Mouse (Mus musculus): ENCODE data around the gene Tmub2. TPM values are rescaled to one million over a fixed set of nuclear protein-coding genes. Genes with fewer than 3 reads are reported as not detected.

The Tmub2 gene
- polyA plus RNA-seq, 1 experiment, result 472 TPM

DNA sequence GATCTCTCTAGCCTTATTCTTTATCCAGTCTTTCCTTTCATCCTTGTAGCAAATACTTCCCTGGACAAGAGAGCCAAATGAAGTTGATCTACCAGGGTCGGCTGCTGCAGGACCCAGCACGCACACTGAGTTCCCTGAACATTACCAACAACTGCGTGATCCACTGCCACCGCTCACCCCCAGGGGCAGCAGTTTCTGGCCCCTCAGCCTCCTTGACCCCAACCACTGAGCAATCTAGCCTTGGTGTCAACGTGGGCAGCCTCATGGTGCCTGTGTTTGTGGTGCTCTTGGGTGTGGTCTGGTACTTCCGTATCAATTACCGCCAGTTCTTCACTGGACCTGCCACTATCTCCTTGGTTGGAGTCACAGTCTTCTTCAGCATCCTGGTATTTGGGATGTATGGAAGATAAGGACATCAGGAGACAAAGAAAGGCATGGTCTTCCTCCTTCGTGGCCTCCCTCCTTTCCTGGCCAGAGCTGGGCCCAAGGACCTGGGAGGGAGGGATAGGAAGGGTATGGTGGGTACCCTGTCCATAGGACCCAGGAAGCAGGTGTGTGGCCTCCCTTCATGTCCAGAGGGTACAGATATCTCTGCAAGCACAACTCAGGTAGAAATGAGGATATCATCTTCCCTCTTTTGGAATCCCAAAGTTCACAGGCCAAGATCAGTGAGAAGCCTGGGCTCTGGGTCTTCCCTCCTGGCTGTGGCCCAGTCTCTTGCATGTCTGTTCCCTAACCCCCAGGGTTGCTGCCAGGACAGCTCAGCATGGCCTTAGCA, 3.5 kb downstream of the Tmub2 start:
- Histone ChIP-seq H3K4me3 (ENCODE audit: insufficient read depth, low read depth, low read length) (no peak overlapping the region), H3K27ac (ENCODE audit: insufficient read depth, low read depth, low read length) (no peak overlapping the region), H3K4me1 (ENCODE audit: control insufficient read depth, insufficient read depth, low read length) (no peaks in the 10 kb centered on the region)
- WGBS, result 83% methylated on average over 8 of the region's 8 CpGs
- TF ChIP-seq POLR2A (IDR thresholded peaks at IDR 0.05; ENCODE audit: insufficient read depth, low read depth, low read length), result no peak
- TF ChIP-seq CTCF (IDR thresholded peaks at IDR 0.05; ENCODE audit: insufficient read depth, low read depth, low read length), result no peak

DNA sequence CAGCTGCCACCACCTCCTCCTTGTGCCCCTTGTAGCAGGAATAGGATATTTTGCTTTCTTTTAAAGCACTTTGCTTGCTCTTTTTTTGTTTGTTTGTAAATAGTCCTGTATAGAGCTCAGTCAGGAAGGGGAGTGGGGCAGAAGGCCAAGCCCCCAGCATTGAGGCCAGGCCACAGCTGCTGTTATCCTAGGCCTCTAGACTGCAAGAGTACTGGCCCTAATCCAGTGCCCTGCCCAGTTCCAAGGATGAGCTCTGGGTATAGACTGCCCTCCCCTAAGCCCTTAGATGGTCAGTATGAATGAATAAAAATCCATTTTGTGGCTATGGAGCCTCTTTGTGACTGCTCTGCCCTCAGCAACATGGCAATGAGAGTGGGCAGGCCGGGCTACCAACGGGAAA, 4.2 kb downstream of the Tmub2 start:
- 74% methylated on average over 2 of the region's 2 CpGs for WGBS
- no peak overlapping the region for H3K4me3 ChIP-seq (ENCODE audit: insufficient read depth, low read depth, low read length)
- TF ChIP-seq POLR2A (IDR thresholded peaks at IDR 0.05; ENCODE audit: insufficient read depth, low read depth, low read length) (no peak), CTCF (IDR thresholded peaks at IDR 0.05; ENCODE audit: insufficient read depth, low read depth, low read length) (no peak)
- H3K4me1 ChIP-seq (ENCODE audit: control insufficient read depth, insufficient read depth, low read length), result peaks cover under 1% of the 10 kb centered on the region; the same call in 1 of the 2 replicates
- no peak overlapping the region for H3K27ac ChIP-seq (ENCODE audit: insufficient read depth, low read depth, low read length)

DNA sequence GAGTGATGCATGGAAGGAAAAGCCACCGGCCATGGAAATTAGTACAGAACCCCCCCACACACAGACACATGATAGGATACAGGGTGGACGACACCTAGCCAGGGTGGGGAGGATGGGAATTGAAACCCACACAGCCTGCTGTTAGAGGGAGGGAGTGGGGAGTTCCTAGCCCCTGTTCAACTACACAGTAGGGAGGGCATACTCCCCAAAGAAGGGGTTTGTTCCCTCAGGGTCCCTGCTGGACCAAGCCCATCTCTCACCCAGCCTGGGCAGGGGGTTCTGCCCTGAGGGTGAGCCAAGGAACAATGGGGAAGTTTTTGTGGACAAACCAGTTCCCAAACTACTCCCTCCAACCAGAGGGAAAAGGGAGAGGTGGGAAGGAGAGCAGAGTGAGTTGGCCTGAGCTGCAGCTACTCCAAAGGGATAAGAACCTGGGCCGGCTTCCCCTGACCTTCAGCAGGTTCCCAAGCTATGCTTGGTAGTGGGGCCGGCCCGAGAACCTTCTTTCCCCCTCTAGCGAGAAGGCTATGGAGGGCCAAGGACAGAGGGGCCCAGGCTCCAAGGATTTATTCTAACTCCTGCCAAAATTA, 4.9 kb downstream of the Tmub2 start:
- Histone ChIP-seq H3K4me3 (ENCODE audit: insufficient read depth, low read depth, low read length) (no peak overlapping the region), H3K27ac (ENCODE audit: insufficient read depth, low read depth, low read length) (no peak overlapping the region), H3K4me1 (ENCODE audit: control insufficient read depth, insufficient read depth, low read length) (peaks cover 6% of the 10 kb centered on the region; the same call in 1 of the 2 replicates)
- WGBS, result 60% methylated on average over 6 of the region's 6 CpGs
- TF ChIP-seq CTCF (IDR thresholded peaks at IDR 0.05; ENCODE audit: insufficient read depth, low read depth, low read length) (no peak), POLR2A (IDR thresholded peaks at IDR 0.05; ENCODE audit: insufficient read depth, low read depth, low read length) (no peak)

DNA sequence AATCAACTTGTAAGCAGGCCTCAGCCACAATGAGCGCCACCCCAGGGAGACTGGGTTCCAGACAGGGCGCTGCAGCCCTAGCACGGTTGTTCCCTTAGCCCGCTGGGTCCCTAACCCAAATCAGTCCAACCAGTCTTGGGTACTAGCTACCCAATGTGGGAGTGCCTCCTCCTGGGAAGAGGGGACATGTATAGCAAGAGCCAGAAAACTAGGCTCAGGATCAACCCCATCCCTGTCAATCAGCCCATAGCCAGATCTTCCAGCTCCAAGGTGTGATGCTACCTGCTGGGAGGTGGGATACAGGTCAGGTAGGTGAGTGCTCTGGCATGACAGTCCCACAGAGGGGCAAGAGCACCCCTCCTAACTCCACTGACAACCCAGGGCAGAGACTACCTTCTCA, 5.4 kb downstream of the Tmub2 start:
- peaks cover 11% of the 10 kb centered on the region for H3K4me1 ChIP-seq (ENCODE audit: control insufficient read depth, insufficient read depth, low read length)
- H3K27ac ChIP-seq (ENCODE audit: insufficient read depth, low read depth, low read length), result no peak overlapping the region
- TF ChIP-seq POLR2A (IDR thresholded peaks at IDR 0.05; ENCODE audit: insufficient read depth, low read depth, low read length) (no peak), CTCF (IDR thresholded peaks at IDR 0.05; ENCODE audit: insufficient read depth, low read depth, low read length) (no peak)
- 84% methylated on average over 4 of the region's 4 CpGs for WGBS
- no peak overlapping the region for H3K4me3 ChIP-seq (ENCODE audit: insufficient read depth, low read depth, low read length)

DNA sequence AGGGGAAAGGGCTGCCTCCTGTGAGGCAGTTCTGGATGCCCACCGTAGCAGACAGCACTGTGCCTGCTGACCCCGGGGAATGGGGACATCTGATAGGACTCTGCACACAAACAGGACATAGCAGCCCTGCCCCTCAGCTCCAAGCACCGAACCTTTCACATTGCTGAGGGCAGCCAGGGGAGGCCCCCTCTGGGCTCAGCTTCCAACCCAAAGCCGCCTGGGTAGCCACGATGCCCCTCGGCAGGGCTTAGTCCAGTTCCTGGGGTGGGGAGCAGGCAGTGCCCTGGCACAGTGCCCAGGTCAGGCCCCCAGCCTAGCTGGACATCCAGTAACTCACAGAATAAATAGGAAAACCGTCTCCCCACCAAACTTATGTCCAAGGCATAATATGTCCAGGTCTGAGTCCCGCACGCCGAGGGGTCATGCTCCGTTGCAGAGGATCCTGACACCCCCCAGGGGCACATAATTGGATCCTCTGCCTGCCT, 6.4 kb downstream of the Tmub2 start:
- WGBS, result 77% methylated on average over 11 of the region's 11 CpGs
- Histone ChIP-seq H3K27ac (ENCODE audit: insufficient read depth, low read depth, low read length) (no peak overlapping the region), H3K4me3 (ENCODE audit: insufficient read depth, low read depth, low read length) (no peak overlapping the region), H3K4me1 (ENCODE audit: control insufficient read depth, insufficient read depth, low read length) (peaks cover 17% of the 10 kb centered on the region)
- TF ChIP-seq CTCF (IDR thresholded peaks at IDR 0.05; ENCODE audit: insufficient read depth, low read depth, low read length), result no peak
- TF ChIP-seq POLR2A (IDR thresholded peaks at IDR 0.05; ENCODE audit: insufficient read depth, low read depth, low read length), result no peak

DNA sequence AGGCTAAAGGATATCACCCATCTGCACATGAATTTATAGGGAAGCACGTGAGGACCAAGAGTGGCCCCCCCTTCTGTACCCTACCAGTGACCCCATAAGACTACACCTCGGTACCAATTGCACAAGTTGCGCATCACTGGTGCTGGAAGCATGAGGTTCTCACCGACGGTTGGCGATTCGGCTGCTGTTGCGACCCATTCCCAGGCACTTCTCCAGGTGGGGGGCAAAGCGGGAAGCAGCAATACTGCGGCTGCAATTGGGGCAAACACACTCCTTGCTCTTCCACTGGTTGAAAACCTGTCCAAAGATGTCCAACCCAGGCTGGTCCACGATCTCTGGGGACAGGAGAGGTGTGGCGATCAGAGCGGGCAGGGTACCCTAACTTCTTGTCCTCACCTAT, 9.2 kb downstream of the Tmub2 start:
- Histone ChIP-seq H3K4me3 (ENCODE audit: insufficient read depth, low read depth, low read length) (no peak overlapping the region), H3K27ac (ENCODE audit: insufficient read depth, low read depth, low read length) (no peak overlapping the region), H3K4me1 (ENCODE audit: control insufficient read depth, insufficient read depth, low read length) (peaks cover 21% of the 10 kb centered on the region)
- TF ChIP-seq CTCF (IDR thresholded peaks at IDR 0.05; ENCODE audit: insufficient read depth, low read depth, low read length) (no peak), POLR2A (IDR thresholded peaks at IDR 0.05; ENCODE audit: insufficient read depth, low read depth, low read length) (no peak)
- WGBS, result 93% methylated on average over 13 of the region's 13 CpGs

GRCm38 (mm10) chr11:102294416-102294815, 9.7 kb downstream of the Tmub2 start:
- H3K4me3 ChIP-seq (ENCODE audit: insufficient read depth, low read depth, low read length), result no peak overlapping the region
- no peak overlapping the region for H3K27ac ChIP-seq (ENCODE audit: insufficient read depth, low read depth, low read length)
- H3K4me1 ChIP-seq (ENCODE audit: control insufficient read depth, insufficient read depth, low read length), result peaks cover 21% of the 10 kb centered on the region
- TF ChIP-seq POLR2A (IDR thresholded peaks at IDR 0.05; ENCODE audit: insufficient read depth, low read depth, low read length) (no peak), CTCF (IDR thresholded peaks at IDR 0.05; ENCODE audit: insufficient read depth, low read depth, low read length) (no peak)
- 83% methylated on average over 5 of the region's 5 CpGs for whole genome bisulfite sequencing

DNA sequence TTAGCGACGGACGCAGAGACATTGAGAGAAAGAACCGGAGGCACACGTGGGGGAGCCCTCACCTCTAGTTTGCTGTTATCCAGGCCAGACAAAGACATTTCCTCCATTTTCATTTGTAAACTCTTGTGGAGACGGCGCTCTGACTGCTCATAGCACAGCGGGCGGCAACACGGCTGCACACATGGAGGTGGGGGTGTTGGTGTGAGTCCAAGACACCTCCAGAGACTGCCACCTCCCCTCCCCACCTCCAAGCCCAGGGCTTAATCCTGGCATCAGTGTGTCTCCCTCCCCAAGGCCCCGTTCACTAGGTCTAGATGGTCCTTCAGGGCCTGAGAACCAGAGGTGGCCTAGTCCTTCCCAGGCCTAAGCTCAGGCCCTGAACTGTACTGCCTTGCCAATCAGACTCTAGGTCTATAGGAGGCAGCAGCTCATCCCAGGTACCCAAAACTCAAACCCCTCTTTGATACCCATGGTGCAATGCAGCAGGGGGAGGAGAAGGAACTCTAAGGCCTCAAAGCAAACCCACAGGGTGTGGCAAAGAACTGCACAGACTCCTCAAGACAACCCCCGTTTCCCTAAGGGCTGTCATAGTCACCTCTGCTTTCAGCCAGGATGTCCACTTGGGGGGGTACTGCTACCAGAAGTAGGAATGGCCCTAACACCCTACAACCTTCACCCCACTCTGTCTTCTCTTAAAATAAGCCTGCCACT, 10.3 kb downstream of the Tmub2 start:
- Histone ChIP-seq H3K4me3 (ENCODE audit: insufficient read depth, low read depth, low read length) (peak overlapping the region; percentile 93), H3K27ac (ENCODE audit: insufficient read depth, low read depth, low read length) (0 out of 2 replicates have a peak overlapping the region, but pooled peaks have one; percentile 64), H3K4me1 (ENCODE audit: control insufficient read depth, insufficient read depth, low read length) (peaks cover 21% of the 10 kb centered on the region)
- 17% methylated on average over 12 of the region's 12 CpGs for whole genome bisulfite sequencing
- TF ChIP-seq POLR2A (IDR thresholded peaks at IDR 0.05; ENCODE audit: insufficient read depth, low read depth, low read length), result no peak
- TF ChIP-seq CTCF (IDR thresholded peaks at IDR 0.05; ENCODE audit: insufficient read depth, low read depth, low read length), result no peak

Measured in olfactory bulb, adult 2 months (tissue).